Mouse (Mus musculus) thymus, adult 2 months (tissue): ENCODE results near the gene Npl. TPM values are rescaled to one million over a fixed set of nuclear protein-coding genes. Genes with fewer than 3 reads are reported as not detected.
A peak's percentile ranks its signal among the peaks of the same experiment; 100 is the strongest.

Experiments used
- DNase-seq: peaks from one replicate; pipeline ENCODE4 v3.0.0; 2021
- H3K27ac ChIP-seq: fragments of 200-500 bp; 2 replicates; pipeline ENCODE4 v1.5.1; 2012; ENCODE audit warnings: low read length, control low read depth; ENCODE audit not compliant: control insufficient read depth, insufficient read depth
- H3K27me3 ChIP-seq: fragments of 200-500 bp; 2 replicates; pipeline ENCODE4 v1.6.1; 2012; ENCODE audit warnings: mild to moderate bottlenecking, low read length, moderate library complexity, mixed read lengths; ENCODE audit not compliant: control insufficient read depth, insufficient read depth
- H3K36me3 ChIP-seq: fragments of 200-500 bp; 2 replicates; pipeline ENCODE4 v1.6.1; 2012; ENCODE audit warnings: mild to moderate bottlenecking, low read length, moderate library complexity; ENCODE audit not compliant: control insufficient read depth, insufficient read depth
- H3K4me1 ChIP-seq: fragments of 200-500 bp; replicated peaks from 2 replicates; pipeline ENCODE4 v1.6.1; 2012; ENCODE audit warnings: low read length; ENCODE audit not compliant: control insufficient read depth, insufficient read depth
- H3K4me3 ChIP-seq: fragments of 200-500 bp; 2 replicates; pipeline ENCODE4 v1.5.1; 2012; ENCODE audit warnings: mild to moderate bottlenecking, low read length, control low read depth, moderate library complexity; ENCODE audit not compliant: control insufficient read depth, insufficient read depth
- CTCF ChIP-seq: fragments of 200-500 bp; IDR thresholded peaks from 2 replicates; pipeline ENCODE4 v1.5.1; 2012; ENCODE audit warnings: mild to moderate bottlenecking, control low read depth, low read length, moderate library complexity, borderline replicate concordance; ENCODE audit not compliant: control insufficient read depth, poor library complexity, insufficient read depth; ENCODE audit errors: extremely low read depth
- POLR2A ChIP-seq: fragments of 200-500 bp; IDR thresholded peaks from 2 replicates; pipeline ENCODE4 v1.6.1; 2012; ENCODE audit warnings: mild to moderate bottlenecking, low read length, control low read depth, moderate library complexity; ENCODE audit not compliant: control insufficient read depth, poor library complexity, insufficient read depth; ENCODE audit errors: extremely low read depth
- WGBS: fragments of 180-500 bp; shearing (Covaris S2); methylation state at CpG from one replicate; pipeline ENCODE4 v1.1.7; 2018; 5-methylcytosine and 5-hydroxymethylcytosine counted together
- polyA plus RNA-seq: library from polyadenylated mRNA; depleted of rRNA; stranded (reverse); fragments of >200 nt; gene quantifications from 2 replicates; pipeline ENCODE4 v1.2.3, GENCODE M21; 2012; rRNA removed

Npl gene
- polyA plus RNA-seq, result 3.6 and 4.1 TPM in 2 replicates

GRCm38 (mm10) chr1:153549536-153550199 is at the start of gene Npl:
Gene Npl (minus strand): TSS chr1:153550045.
- 6% methylated on average over 29 of the region's 29 CpGs for WGBS
- Histone ChIP-seq H3K36me3 (no peaks in the 10 kb centered on the region), H3K27ac (no peak within 1 kb of the TSS), H3K27me3 (no peaks in the 10 kb centered on the region), H3K4me3 (peak within 1 kb of the TSS; percentile 23), H3K4me1 (0 out of 2 replicates have a peak, but pooled peaks cover 2% of the 10 kb centered on the region)
- TF ChIP-seq CTCF, result no peak
- no peak for TF ChIP-seq POLR2A
- DNase-seq, result peak; percentile 78

- peaks cover 8% of the 10 kb centered on the region for H3K4me1 ChIP-seq
- TF ChIP-seq CTCF (no peak), POLR2A (no peak)
- H3K27ac ChIP-seq, result no peak overlapping the region
- DNase-seq, result no peak
- H3K36me3 ChIP-seq, result no peaks in the 10 kb centered on the region
- WGBS, result 86% methylated on average over 9 of the region's 9 CpGs
- H3K4me3 ChIP-seq, result no peak overlapping the region
- H3K27me3 ChIP-seq, result no peaks in the 10 kb centered on the region
Measured at GRCm38 (mm10) chr1:153599302-153600045, 49.6 kb upstream of the Npl start.

GRCm38 (mm10) chr1:153598773-153599172 is 48.9 kb upstream of the Npl start:
- H3K36me3 ChIP-seq, result no peaks in the 10 kb centered on the region
- 93% methylated on average over 2 of the region's 2 CpGs for WGBS
- H3K4me1 ChIP-seq, result peaks cover 8% of the 10 kb centered on the region
- TF ChIP-seq POLR2A (no peak), CTCF (no peak)
- H3K27ac ChIP-seq, result no peak overlapping the region
- H3K27me3 ChIP-seq, result no peaks in the 10 kb centered on the region
- H3K4me3 ChIP-seq, result no peak overlapping the region
- DNase-seq, result no peak

GRCm38 (mm10) chr1:153593678-153594077 is 43.8 kb upstream of the Npl start:
- Histone ChIP-seq H3K4me1 (no peaks in the 10 kb centered on the region), H3K4me3 (no peak overlapping the region), H3K27me3 (no peaks in the 10 kb centered on the region), H3K27ac (no peak overlapping the region), H3K36me3 (no peaks in the 10 kb centered on the region)
- no peak for DNase-seq
- TF ChIP-seq POLR2A (no peak), CTCF (no peak)
- WGBS, result 92% methylated on average over 2 of the region's 2 CpGs

GRCm38 (mm10) chr1:153590176-153590734 is 40.4 kb upstream of the Npl start:
- DNase-seq, result no peak
- WGBS, result 91% methylated on average over 2 of the region's 2 CpGs
- no peaks in the 10 kb centered on the region; the same call in 1 of the 2 replicates for H3K4me1 ChIP-seq

GRCm38 (mm10) chr1:153587956-153588355 is 38.1 kb upstream of the Npl start:
- H3K4me3 ChIP-seq, result no peak overlapping the region
- WGBS, result 78% methylated on average over 5 of the region's 5 CpGs
- DNase-seq, result no peak
- H3K27me3 ChIP-seq, result no peaks in the 10 kb centered on the region
- no peak overlapping the region for H3K27ac ChIP-seq
- TF ChIP-seq CTCF, result no peak
- H3K4me1 ChIP-seq, result no peaks in the 10 kb centered on the region; the same call in 1 of the 2 replicates
- H3K36me3 ChIP-seq, result no peaks in the 10 kb centered on the region

More at GRCm38 (mm10) chr1:153590176-153590734, 40.4 kb upstream of the Npl start:
- TF ChIP-seq CTCF, result no peak
- no peak for TF ChIP-seq POLR2A
- Histone ChIP-seq H3K27me3 (no peaks in the 10 kb centered on the region), H3K27ac (no peak overlapping the region), H3K4me3 (no peak overlapping the region), H3K36me3 (no peaks in the 10 kb centered on the region)

- 97% methylated on average over 10 of the region's 10 CpGs for WGBS
- H3K27ac ChIP-seq, result no peak overlapping the region
- H3K36me3 ChIP-seq, result no peaks in the 10 kb centered on the region
- TF ChIP-seq CTCF (no peak), POLR2A (no peak)
- no peak for DNase-seq
- H3K4me3 ChIP-seq, result no peak overlapping the region
- no peaks in the 10 kb centered on the region; the same call in 1 of the 2 replicates for H3K4me1 ChIP-seq
- H3K27me3 ChIP-seq, result no peaks in the 10 kb centered on the region
Measured at GRCm38 (mm10) chr1:153586826-153587225, 37.0 kb upstream of the Npl start.
